Mouse (Mus musculus) MEL (cell line): ENCODE data around the gene Ube2o.

Experiments used
- POLR2AphosphoS2 ChIP-seq: IDR thresholded peaks from 2 replicates; pipeline ENCODE4 v1.6.1; 2011; ENCODE audit warnings: low read length, improper control_type of control experiment
- ZMIZ1 ChIP-seq: IDR thresholded peaks from 2 replicates; pipeline ENCODE4 v1.6.1; 2012; ENCODE audit warnings: low read depth, mild to moderate bottlenecking, inconsistent platforms, low read length, improper control_type of control experiment, moderate library complexity

DNA sequence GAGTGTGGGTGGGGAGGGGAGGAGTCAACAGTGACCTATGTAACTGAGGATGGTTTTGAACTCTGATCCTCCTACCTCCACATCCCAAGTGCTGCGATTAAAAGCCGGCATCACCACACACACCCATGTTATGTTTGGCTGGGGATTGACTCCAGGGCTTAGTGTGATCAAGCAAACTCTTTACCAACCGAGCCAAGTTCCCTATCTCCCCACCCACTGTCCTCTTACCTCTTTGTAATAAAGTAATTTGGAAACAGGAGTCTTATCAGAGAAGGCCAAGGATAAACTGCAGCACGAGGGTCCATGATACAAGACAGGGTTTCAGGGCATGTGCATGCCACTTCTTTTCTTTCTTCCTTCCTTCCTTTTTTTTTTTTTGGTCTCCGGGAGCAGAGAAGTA lies 88.1 kb downstream of the Ube2o start:
- TF ChIP-seq POLR2AphosphoS2 (no peak), ZMIZ1 (no peak)
